ENCODE assay signal across 14 mouse cellular contexts in genomic region chr2:61246691-61247258, GRCm38 (mm10).
DNase-seq lines count a peak whose midpoint lies in the region; ATAC-seq and TF ChIP-seq lines count a peak whose summit lies in the region.
"Had no signal": no experiment of that assay in that cellular context is flagged by ENCODE, and none has a peak within 500 bp of the region (broad histone marks: within the 10 kb centered on the region; RNA-seq: fewer than 3 reads in every experiment).

No protein-coding gene starts in this region.

- no peaks in the 10 kb centered on the region for H3K36me3 ChIP-seq in intestine, postnatal 0 days (ENCODE audit: control insufficient read depth, insufficient read depth)
- no peaks in the 10 kb centered on the region for H3K36me3 ChIP-seq in intestine, embryonic 15.5 days
- no peaks in the 10 kb centered on the region for H3K36me3 ChIP-seq in C2C12 (ENCODE audit: control insufficient read depth, insufficient read depth)
- no peaks in the 10 kb centered on the region for H3K36me3 ChIP-seq in limb, embryonic 14.5 days (ENCODE audit: control insufficient read depth, insufficient read depth, low read length)
- H3K36me3 ChIP-seq: hindbrain, embryonic 12.5 days had no signal

- DNase-seq in NIH3T3 (ENCODE audit: low read depth), result peak; percentile 22
- peak; percentile 36 for DNase-seq in limb, embryonic 14.5 days (ENCODE audit: low spot score)
- DNase-seq in layer of hippocampus, adult 2 months (ENCODE audit: low spot score in 2 of 2), result no peak
- no peak for DNase-seq in adrenal gland, adult 18-20 months (ENCODE audit: low spot score in 2 of 2)
- DNase-seq: cerebellum, postnatal 25 days; kidney, postnatal 25 days; spleen, adult 18-20 months; thymus, postnatal 4 days had no signal

- H3ac ChIP-seq in C2C12 (ENCODE audit: control insufficient read depth, insufficient read length, low read depth), result no peak overlapping the region

- TF ChIP-seq POLR2A in limb, embryonic 14.5 days (IDR thresholded peaks at IDR 0.05; ENCODE audit: borderline replicate concordance, extremely low read depth, insufficient read depth, insufficient read length), result no peak

- no peak for TF ChIP-seq CTCF in intestine, postnatal 0 days (IDR thresholded peaks at IDR 0.05; ENCODE audit: low read depth)
- TF ChIP-seq CTCF in C2C12 (IDR thresholded peaks at IDR 0.05; ENCODE audit: control insufficient read depth, insufficient read depth, insufficient read length), result no peak
- no peak for TF ChIP-seq CTCF in layer of hippocampus, adult 2 months (conservative IDR thresholded peaks at IDR 0.05)

- WGBS in intestine, postnatal 0 days, result 11% methylated on average over 3 of the region's 3 CpGs
- 15% methylated on average over 3 of the region's 3 CpGs for WGBS in intestine, embryonic 15.5 days
- WGBS in limb, embryonic 14.5 days, result 5% methylated on average over 3 of the region's 3 CpGs

- H3K4me2 ChIP-seq in intestine, postnatal 0 days (replicated peaks; ENCODE audit: low read depth), result no peak overlapping the region
- no peak overlapping the region for H3K4me2 ChIP-seq in intestine, embryonic 15.5 days (replicated peaks)
- no peak overlapping the region for H3K4me2 ChIP-seq in limb, embryonic 14.5 days (replicated peaks; ENCODE audit: low read depth, low read length, severe bottlenecking)
- H3K4me2 ChIP-seq: hindbrain, embryonic 12.5 days had no signal

- no peaks in the 10 kb centered on the region for H3K79me3 ChIP-seq in C2C12 (ENCODE audit: low read depth)

- no peaks in the 10 kb centered on the region for H3K9me3 ChIP-seq in intestine, postnatal 0 days (ENCODE audit: control insufficient read depth)
- no peaks in the 10 kb centered on the region for H3K9me3 ChIP-seq in intestine, embryonic 15.5 days
- no peaks in the 10 kb centered on the region for H3K9me3 ChIP-seq in limb, embryonic 14.5 days (ENCODE audit: control insufficient read depth, low read length)
- H3K9me3 ChIP-seq: hindbrain, embryonic 12.5 days had no signal

- no peak overlapping the region for H3K4me3 ChIP-seq in intestine, postnatal 0 days (ENCODE audit: low read depth, low read length)
- H3K4me3 ChIP-seq in intestine, embryonic 15.5 days (replicated peaks), result no peak overlapping the region
- no peak overlapping the region for H3K4me3 ChIP-seq in C2C12 (ENCODE audit: insufficient read depth, poor library complexity, severe bottlenecking)
- H3K4me3 ChIP-seq in limb, embryonic 14.5 days (replicated peaks; ENCODE audit: low read length), result no peak overlapping the region
- no peak overlapping the region for H3K4me3 ChIP-seq in layer of hippocampus, adult 2 months
- H3K4me3 ChIP-seq: hindbrain, embryonic 12.5 days had no signal

- no peak overlapping the region for H3K9ac ChIP-seq in intestine, postnatal 0 days (ENCODE audit: low read depth, low read length)
- no peak overlapping the region for H3K9ac ChIP-seq in intestine, embryonic 15.5 days
- H3K9ac ChIP-seq in limb, embryonic 14.5 days (ENCODE audit: low read depth, low read length, severe bottlenecking), result no peak overlapping the region
- H3K9ac ChIP-seq: hindbrain, embryonic 12.5 days had no signal

- no peaks in the 10 kb centered on the region for H3K27me3 ChIP-seq in intestine, postnatal 0 days (replicated peaks; ENCODE audit: control insufficient read depth, insufficient read depth, low read length)
- no peaks in the 10 kb centered on the region for H3K27me3 ChIP-seq in intestine, embryonic 15.5 days (replicated peaks)
- H3K27me3 ChIP-seq in C2C12 (ENCODE audit: control insufficient read depth, insufficient read depth, insufficient read length), result no peaks in the 10 kb centered on the region
- H3K27me3 ChIP-seq in limb, embryonic 14.5 days (ENCODE audit: control insufficient read depth, insufficient read depth, low read length), result no peaks in the 10 kb centered on the region
- H3K27me3 ChIP-seq: hindbrain, embryonic 12.5 days had no signal

- no peaks in the 10 kb centered on the region for H3K79me2 ChIP-seq in C2C12 (ENCODE audit: control insufficient read depth, insufficient read depth)

- H3K4me1 ChIP-seq in intestine, postnatal 0 days (replicated peaks; ENCODE audit: control insufficient read depth, insufficient read depth, low read length), result no peaks in the 10 kb centered on the region
- no peaks in the 10 kb centered on the region for H3K4me1 ChIP-seq in intestine, embryonic 15.5 days (replicated peaks)
- no peaks in the 10 kb centered on the region; the same call in 1 of the 2 replicates for H3K4me1 ChIP-seq in limb, embryonic 14.5 days (ENCODE audit: control insufficient read depth, insufficient read depth, low read length)

- H3K27ac ChIP-seq in intestine, postnatal 0 days (ENCODE audit: low read depth, low read length), result no peak overlapping the region
- H3K27ac ChIP-seq in intestine, embryonic 15.5 days, result no peak overlapping the region
- H3K27ac ChIP-seq in limb, embryonic 14.5 days (replicated peaks; ENCODE audit: low read depth, low read length), result no peak overlapping the region
- no peak overlapping the region for H3K27ac ChIP-seq in layer of hippocampus, adult 2 months
- H3K27ac ChIP-seq: hindbrain, embryonic 12.5 days; macrophage had no signal

- peak; percentile 57 for ATAC-seq in intestine, postnatal 0 days
- no peak for ATAC-seq in intestine, embryonic 15.5 days
- ATAC-seq in limb, embryonic 14.5 days (ENCODE audit: low FRiP score, low read depth), result peak; percentile 62
- no peak for ATAC-seq in erythroblast, adult 5-6 weeks (replicated peaks; ENCODE audit: low FRiP score, poor library complexity, severe bottlenecking)

TF ChIP-seq in C2C12, 6 proteins besides CTCF, POLR2A, EP300 and RAD21:
- TF ChIP-seq MAX (IDR thresholded peaks at IDR 0.05) (no peak), CEBPB (IDR thresholded peaks at IDR 0.05; ENCODE audit: low read depth) (peak; percentile 50)

Comparison
In these comparisons a context has a peak if more than half of its experiments do, and no peak if none do; other contexts are left out.
1. ATAC-seq: peak in intestine, postnatal 0 days (single experiment) and limb, embryonic 14.5 days (single experiment); none in intestine, embryonic 15.5 days (single experiment) and erythroblast, adult 5-6 weeks (single experiment).
2. DNase-seq: peak in NIH3T3 (single experiment) and limb, embryonic 14.5 days (single experiment); none in layer of hippocampus, adult 2 months (0 of 2) and adrenal gland, adult 18-20 months (0 of 2).